Mouse (Mus musculus): ENCODE results near the gene Slfn1. TPM values are rescaled to one million over a fixed set of nuclear protein-coding genes. Genes with fewer than 3 reads are reported as not detected.
A peak's percentile ranks its signal among the peaks of the same experiment; 100 is the strongest.

The Slfn1 gene
- polyA plus RNA-seq (2012; rRNA removed) = 0.14 and 0.19 TPM in 2 replicates
- 0.12 and 0.21 TPM in 2 replicates for polyA plus RNA-seq (2014; fragmentation: Nextera tagmentation; extraction: Ambion mirVana)

GRCm38 (mm10) chr11:83116597-83117227 lies at the start of gene Slfn1:
Gene Slfn1 (plus strand): TSS chr11:83116849.
- Histone ChIP-seq H3K4me3 (replicated peaks; ENCODE audit: low read length) (no peak within 1 kb of the TSS), H3K9me3 (ENCODE audit: control insufficient read depth, low read length) (no peaks in the 10 kb centered on the region), H3K27me3 (ENCODE audit: control insufficient read depth, insufficient read depth, low read length) (no peaks in the 10 kb centered on the region), H3K36me3 (ENCODE audit: control insufficient read depth, insufficient read depth, low read length) (no peaks in the 10 kb centered on the region), H3K27ac (replicated peaks; ENCODE audit: low read depth, low read length) (no peak within 1 kb of the TSS), H3K4me1 (ENCODE audit: control insufficient read depth, insufficient read depth, low read length) (no peaks in the 10 kb centered on the region), H3K4me2 (replicated peaks; ENCODE audit: low read depth, low read length, severe bottlenecking) (no peak within 1 kb of the TSS), H3K9ac (ENCODE audit: low read depth, low read length, severe bottlenecking) (no peak within 1 kb of the TSS)
- WGBS = 82% methylated on average over 13 of the region's 13 CpGs
- ATAC-seq (ENCODE audit: low FRiP score, low read depth) = no peak
- no peak for DNase-seq (ENCODE audit: low spot score)
- no peak for TF ChIP-seq POLR2A (IDR thresholded peaks at IDR 0.05; ENCODE audit: borderline replicate concordance, extremely low read depth, insufficient read depth, insufficient read length)

- H3K4me3 ChIP-seq (replicated peaks; ENCODE audit: low read length) = no peak overlapping the region
- ATAC-seq (ENCODE audit: low FRiP score, low read depth) (no peak), DNase-seq (ENCODE audit: low spot score) (no peak)
- no peak overlapping the region for H3K4me2 ChIP-seq (replicated peaks; ENCODE audit: low read depth, low read length, severe bottlenecking)
- H3K27me3 ChIP-seq (ENCODE audit: control insufficient read depth, insufficient read depth, low read length) = no peaks in the 10 kb centered on the region
- no peak overlapping the region for H3K9ac ChIP-seq (ENCODE audit: low read depth, low read length, severe bottlenecking)
- no peak overlapping the region for H3K27ac ChIP-seq (replicated peaks; ENCODE audit: low read depth, low read length)
- H3K9me3 ChIP-seq (ENCODE audit: control insufficient read depth, low read length) = no peaks in the 10 kb centered on the region
- WGBS = 79% methylated on average over 4 of the region's 4 CpGs
- 0 out of 2 replicates have a peak, but pooled peaks cover 3% of the 10 kb centered on the region for H3K4me1 ChIP-seq (ENCODE audit: control insufficient read depth, insufficient read depth, low read length)
- TF ChIP-seq POLR2A (IDR thresholded peaks at IDR 0.05; ENCODE audit: borderline replicate concordance, extremely low read depth, insufficient read depth, insufficient read length) = no peak
- H3K36me3 ChIP-seq (ENCODE audit: control insufficient read depth, insufficient read depth, low read length) = no peaks in the 10 kb centered on the region
Measured at GRCm38 (mm10) chr11:83067982-83068694, 48.5 kb upstream of the Slfn1 start.

- ATAC-seq (ENCODE audit: low FRiP score, low read depth) (no peak), DNase-seq (ENCODE audit: low spot score) (no peak)
- no peaks in the 10 kb centered on the region for H3K27me3 ChIP-seq (ENCODE audit: control insufficient read depth, insufficient read depth, low read length)
- no peak overlapping the region for H3K27ac ChIP-seq (replicated peaks; ENCODE audit: low read depth, low read length)
- 81% methylated on average over 15 of the region's 15 CpGs for WGBS
- no peak overlapping the region for H3K9ac ChIP-seq (ENCODE audit: low read depth, low read length, severe bottlenecking)
- H3K4me2 ChIP-seq (replicated peaks; ENCODE audit: low read depth, low read length, severe bottlenecking) = no peak overlapping the region
- no peaks in the 10 kb centered on the region for H3K9me3 ChIP-seq (ENCODE audit: control insufficient read depth, low read length)
- no peak for TF ChIP-seq POLR2A (IDR thresholded peaks at IDR 0.05; ENCODE audit: borderline replicate concordance, extremely low read depth, insufficient read depth, insufficient read length)
- no peak overlapping the region for H3K4me3 ChIP-seq (replicated peaks; ENCODE audit: low read length)
- H3K36me3 ChIP-seq (ENCODE audit: control insufficient read depth, insufficient read depth, low read length) = no peaks in the 10 kb centered on the region
- H3K4me1 ChIP-seq (ENCODE audit: control insufficient read depth, insufficient read depth, low read length) = 0 out of 2 replicates have a peak, but pooled peaks cover 3% of the 10 kb centered on the region
Measured at GRCm38 (mm10) chr11:83070321-83070970, 46.2 kb upstream of the Slfn1 start.

DNA sequence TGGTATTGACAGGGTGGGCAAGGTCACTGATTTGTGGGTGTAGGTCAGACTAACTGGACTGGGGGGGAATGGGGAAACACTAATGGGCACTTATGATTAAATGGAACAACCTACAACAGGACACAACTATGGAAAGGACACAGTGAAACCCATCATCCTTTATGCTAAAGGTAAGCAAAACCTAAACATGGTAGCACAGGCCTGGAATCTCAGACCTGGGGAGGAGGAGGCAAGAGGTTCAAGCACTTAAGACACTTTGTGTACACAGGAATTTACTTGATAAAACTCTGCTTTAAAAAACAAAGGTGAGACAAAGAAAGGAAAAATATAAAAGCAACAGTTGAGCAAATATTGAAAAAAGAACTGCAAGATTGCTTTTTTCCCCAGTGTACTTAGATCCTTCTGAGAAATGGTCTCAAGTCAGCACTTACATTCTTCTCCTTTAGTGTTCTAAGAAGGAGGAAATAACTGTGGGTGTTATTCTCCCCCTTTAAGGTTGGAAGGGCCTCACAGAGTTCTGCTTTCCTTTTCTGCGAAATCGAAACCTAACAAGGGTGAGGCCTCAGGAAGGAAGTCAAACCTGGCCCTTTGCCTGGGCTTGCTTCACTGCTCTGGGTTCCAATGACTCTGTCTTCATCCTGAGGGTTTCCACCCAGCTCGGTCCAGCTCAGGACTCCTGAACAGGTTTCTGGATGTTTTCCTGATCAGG lies 38.8 kb upstream of the Slfn1 start:
- H3K4me3 ChIP-seq (replicated peaks; ENCODE audit: low read length) = no peak overlapping the region
- H3K9me3 ChIP-seq (ENCODE audit: control insufficient read depth, low read length) = no peaks in the 10 kb centered on the region
- no peaks in the 10 kb centered on the region for H3K27me3 ChIP-seq (ENCODE audit: control insufficient read depth, insufficient read depth, low read length)
- H3K9ac ChIP-seq (ENCODE audit: low read depth, low read length, severe bottlenecking) = no peak overlapping the region
- WGBS = 53% methylated on average over 3 of the region's 3 CpGs
- no peaks in the 10 kb centered on the region for H3K36me3 ChIP-seq (ENCODE audit: control insufficient read depth, insufficient read depth, low read length)
- H3K27ac ChIP-seq (replicated peaks; ENCODE audit: low read depth, low read length) = no peak overlapping the region
- no peak overlapping the region for H3K4me2 ChIP-seq (replicated peaks; ENCODE audit: low read depth, low read length, severe bottlenecking)
- no peaks in the 10 kb centered on the region for H3K4me1 ChIP-seq (ENCODE audit: control insufficient read depth, insufficient read depth, low read length)
- ATAC-seq (ENCODE audit: low FRiP score, low read depth) (no peak), DNase-seq (ENCODE audit: low spot score) (peak; percentile 35)
- TF ChIP-seq POLR2A (IDR thresholded peaks at IDR 0.05; ENCODE audit: borderline replicate concordance, extremely low read depth, insufficient read depth, insufficient read length) = no peak

Data from limb, embryonic 14.5 days (tissue).